Mouse (Mus musculus) ES-Bruce4 (cell line): ENCODE data around the gene Lemd1.

Source experiments
- CTCF ChIP-seq: IDR thresholded peaks from one replicate; pipeline ENCODE4 v1.8.1; 2011; ENCODE audit warnings: low read depth, low read length
- EP300 ChIP-seq: IDR thresholded peaks from 2 replicates; pipeline ENCODE4 v1.6.1; 2011; ENCODE audit warnings: low read depth, low read length; ENCODE audit not compliant: insufficient read depth
- POLR2A ChIP-seq: IDR thresholded peaks from one replicate; pipeline ENCODE4 v1.8.1; 2011; ENCODE audit warnings: low read length; ENCODE audit not compliant: insufficient read depth

GRCm38 (mm10) chr1:132202771-132203170 is 11.5 kb downstream of the Lemd1 start:
- TF ChIP-seq CTCF (no peak), EP300 (no peak), POLR2A (no peak)
